Mouse (Mus musculus) embryonic fibroblast, embryonic 13.5 days (primary cell): Measurements from ENCODE around the gene Nav2.

ENCODE experiments used
- CTCF ChIP-seq: IDR thresholded peaks from 2 replicates; pipeline ENCODE4 v1.5.1; 2011; ENCODE audit warnings: mild to moderate bottlenecking, control low read depth, low read length, moderate library complexity, borderline replicate concordance; ENCODE audit not compliant: insufficient read depth
- POLR2A ChIP-seq: IDR thresholded peaks from 2 replicates; pipeline ENCODE4 v1.6.1; 2011; ENCODE audit warnings: low read depth, mild to moderate bottlenecking, control low read depth, low read length, moderate library complexity

DNA sequence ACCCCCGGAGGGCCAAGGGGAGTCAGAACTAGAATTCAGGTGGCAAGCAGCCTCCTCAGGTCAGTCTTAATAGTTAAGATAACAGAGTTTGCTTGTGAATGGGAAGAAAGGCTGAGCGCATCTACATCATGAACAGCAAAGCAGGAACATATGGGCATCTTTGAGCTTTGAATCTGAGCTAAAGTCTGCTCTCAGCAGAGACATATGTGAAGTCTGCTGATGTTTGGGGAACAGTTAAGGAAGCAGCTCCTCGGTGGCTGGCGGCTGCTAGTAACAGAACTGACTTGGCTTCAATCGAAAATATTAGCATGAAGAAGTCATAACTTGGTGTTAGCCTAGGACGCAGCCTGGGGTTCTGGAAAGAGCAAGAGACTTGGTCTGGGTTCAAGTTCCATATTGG lies 102.2 kb downstream of the Nav2 start:
- no peak for TF ChIP-seq CTCF
- no peak for TF ChIP-seq POLR2A
